Mouse (Mus musculus): ENCODE measurements around the gene Tmco4. TPM values are rescaled to one million over a fixed set of nuclear protein-coding genes. Genes with fewer than 3 reads are reported as not detected.

Gene Tmco4
- polyA plus RNA-seq, 1 experiment from 2014 or later: 0.75 TPM

DNA sequence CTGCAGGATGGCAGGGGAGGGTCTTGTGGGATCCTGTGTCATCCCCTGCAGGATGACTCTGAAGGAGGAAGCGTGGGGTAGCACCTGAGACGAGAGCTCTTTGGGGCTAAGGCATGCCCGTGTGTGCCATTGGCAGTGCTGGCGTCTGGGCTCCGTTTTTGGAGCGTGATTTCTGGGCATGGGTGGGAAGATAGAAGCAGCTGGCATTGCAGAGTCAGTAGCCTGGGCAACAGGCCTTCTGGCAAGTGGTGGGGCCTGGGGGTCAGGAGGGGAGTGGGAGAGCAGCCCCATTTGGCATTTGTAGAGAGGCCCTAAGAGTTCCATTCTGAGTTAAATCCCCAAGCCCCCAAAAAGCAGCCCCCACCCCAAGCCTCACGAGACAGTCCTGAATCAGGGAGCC lies 80.1 kb downstream of the Tmco4 start:
- 79% methylated on average over 7 of the region's 7 CpGs for WGBS
- no peak overlapping the region for H3K4me3 ChIP-seq
- no peaks in the 10 kb centered on the region for H3K27me3 ChIP-seq (replicated peaks)
- H3K4me2 ChIP-seq: no peak overlapping the region
- H3K9ac ChIP-seq: no peak overlapping the region
- H3K4me1 ChIP-seq: peaks cover 26% of the 10 kb centered on the region
- no peak for ATAC-seq (replicated peaks)
- no peaks in the 10 kb centered on the region for H3K36me3 ChIP-seq (replicated peaks)
- no peaks in the 10 kb centered on the region for H3K9me3 ChIP-seq
- no peak overlapping the region for H3K27ac ChIP-seq

DNA sequence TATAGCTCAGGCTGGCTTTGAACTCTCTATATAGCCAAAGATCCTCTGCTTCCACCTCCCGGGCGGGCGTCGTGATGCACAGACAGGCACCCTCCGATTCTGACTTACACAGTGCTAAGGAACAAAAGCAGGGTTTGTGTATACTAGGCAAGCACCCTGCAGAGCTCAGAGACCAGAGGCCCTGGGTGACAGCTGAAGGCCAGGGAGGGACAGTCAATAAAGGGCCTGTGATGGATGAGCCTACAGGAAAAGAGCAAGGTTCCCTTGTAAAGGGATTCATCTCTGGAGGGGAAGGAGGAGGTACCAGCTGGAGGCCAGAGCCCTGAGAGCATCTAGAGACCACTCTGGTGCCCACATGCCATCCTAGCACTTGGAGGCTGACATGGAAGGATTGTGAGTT lies 80.7 kb downstream of the Tmco4 start:
- Histone ChIP-seq H3K36me3 (replicated peaks) (no peaks in the 10 kb centered on the region), H3K4me3 (no peak overlapping the region), H3K9me3 (no peaks in the 10 kb centered on the region), H3K4me1 (peaks cover 26% of the 10 kb centered on the region), H3K9ac (no peak overlapping the region), H3K4me2 (no peak overlapping the region), H3K27me3 (replicated peaks) (no peaks in the 10 kb centered on the region), H3K27ac (no peak overlapping the region)
- WGBS: 54% methylated on average over 5 of the region's 5 CpGs
- no peak for ATAC-seq (replicated peaks)

DNA sequence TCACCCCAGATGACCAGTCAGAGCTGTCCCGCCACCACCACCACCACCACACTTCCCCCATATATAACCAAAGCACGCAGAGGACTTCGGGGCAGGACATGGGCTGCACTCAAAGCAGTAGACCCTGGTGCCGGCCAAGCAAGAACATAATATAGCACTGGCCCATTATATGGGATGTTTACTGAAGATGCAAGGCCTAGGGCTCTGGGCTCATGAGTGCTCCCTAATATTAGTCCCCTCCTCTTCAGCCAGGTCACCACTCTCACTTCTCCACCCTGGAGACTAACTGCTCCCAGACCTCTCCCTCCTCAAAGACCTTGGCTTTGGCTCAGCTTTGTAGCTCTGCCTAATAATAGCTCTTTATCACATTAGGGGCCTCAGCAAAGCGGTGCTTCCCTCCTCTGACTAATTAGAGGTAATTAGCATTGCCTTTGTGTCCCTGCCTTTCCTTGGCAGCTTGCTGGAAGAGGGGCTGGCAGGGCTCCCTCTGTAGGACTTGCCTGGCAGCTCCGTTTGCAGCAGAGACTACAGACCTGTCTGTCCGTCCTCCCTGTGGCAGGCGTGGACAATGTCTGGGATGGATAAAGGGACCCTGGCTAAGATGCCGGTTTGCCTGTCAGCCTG lies 81.7 kb downstream of the Tmco4 start:
- 46% methylated on average over 9 of the region's 9 CpGs for WGBS
- peak; percentile 77; the same call in 1 of the 2 replicates for ATAC-seq (replicated peaks)

GRCm38 (mm10) chr4:139055336-139055735 lies 82.6 kb downstream of the Tmco4 start:
- H3K9me3 ChIP-seq: no peaks in the 10 kb centered on the region
- H3K27me3 ChIP-seq (replicated peaks): no peaks in the 10 kb centered on the region
- 73% methylated on average over 4 of the region's 4 CpGs for WGBS
- no peak for ATAC-seq (replicated peaks)
- peaks cover 26% of the 10 kb centered on the region for H3K4me1 ChIP-seq
- H3K4me3 ChIP-seq: no peak overlapping the region
- no peaks in the 10 kb centered on the region for H3K36me3 ChIP-seq (replicated peaks)
- H3K27ac ChIP-seq: peak overlapping the region; percentile 32; the same call in 1 of the 2 replicates
- H3K4me2 ChIP-seq: no peak overlapping the region
- H3K9ac ChIP-seq: no peak overlapping the region

More for the DNA sequence above, 81.7 kb downstream of the Tmco4 start:
- Histone ChIP-seq H3K27ac (peak overlapping the region; percentile 38), H3K9me3 (no peaks in the 10 kb centered on the region), H3K36me3 (replicated peaks) (no peaks in the 10 kb centered on the region), H3K4me3 (no peak overlapping the region), H3K9ac (no peak overlapping the region), H3K4me1 (peaks cover 26% of the 10 kb centered on the region), H3K27me3 (replicated peaks) (no peaks in the 10 kb centered on the region), H3K4me2 (no peak overlapping the region)

DNA sequence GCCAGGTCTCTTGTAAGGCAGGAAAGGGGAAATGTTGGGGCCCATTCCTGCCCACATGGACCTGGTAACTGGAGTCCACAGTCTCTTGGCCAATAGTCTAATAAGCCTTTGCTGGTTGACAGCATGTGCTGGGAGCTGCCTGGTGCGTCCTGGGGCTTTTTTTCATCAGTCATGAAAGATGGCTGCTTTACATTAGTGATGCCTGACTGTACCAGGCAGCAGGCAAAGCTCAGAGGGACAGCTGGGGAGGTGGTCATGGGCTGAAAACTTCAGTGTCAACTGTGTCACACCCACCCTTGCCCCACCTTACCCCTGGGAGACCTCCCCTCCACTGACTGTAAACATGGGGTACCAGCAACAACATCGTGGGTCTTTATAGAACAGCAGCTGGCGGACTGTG lies 83.1 kb downstream of the Tmco4 start:
- Histone ChIP-seq H3K4me2 (no peak overlapping the region), H3K4me3 (no peak overlapping the region), H3K27ac (0 out of 2 replicates have a peak overlapping the region, but pooled peaks have one; percentile 32), H3K36me3 (replicated peaks) (no peaks in the 10 kb centered on the region), H3K9me3 (no peaks in the 10 kb centered on the region), H3K9ac (no peak overlapping the region), H3K4me1 (peaks cover 26% of the 10 kb centered on the region), H3K27me3 (replicated peaks) (no peaks in the 10 kb centered on the region)
- ATAC-seq (replicated peaks): no peak
- 69% methylated on average over 3 of the region's 3 CpGs for WGBS

DNA sequence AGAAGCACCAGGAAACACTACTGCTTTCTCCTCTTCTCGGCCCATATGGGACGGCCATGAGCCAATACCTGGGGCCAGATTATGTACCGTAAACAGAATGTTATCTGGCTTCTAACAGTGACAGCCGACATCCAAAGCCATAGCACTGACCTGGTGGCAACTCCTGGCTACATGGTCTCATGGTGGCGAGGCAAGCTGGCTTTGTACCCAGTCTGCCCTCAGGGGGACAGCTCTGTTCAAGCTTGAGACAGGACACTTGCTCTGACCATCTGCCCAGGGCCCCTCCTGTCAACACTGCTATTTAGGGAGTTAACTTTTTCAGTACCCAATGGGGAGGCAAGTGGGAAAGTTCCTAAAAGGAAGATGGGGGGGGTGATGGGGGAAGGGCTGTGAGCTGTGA lies 84.6 kb downstream of the Tmco4 start:
- Histone ChIP-seq H3K27me3 (replicated peaks) (no peaks in the 10 kb centered on the region), H3K36me3 (replicated peaks) (no peaks in the 10 kb centered on the region), H3K9me3 (no peaks in the 10 kb centered on the region), H3K9ac (no peak overlapping the region), H3K4me2 (no peak overlapping the region), H3K4me1 (peaks cover 23% of the 10 kb centered on the region), H3K27ac (no peak overlapping the region), H3K4me3 (no peak overlapping the region)
- 78% methylated on average over 5 of the region's 5 CpGs for WGBS
- no peak for ATAC-seq (replicated peaks)

GRCm38 (mm10) chr4:139058029-139058428 lies 85.3 kb downstream of the Tmco4 start:
- ATAC-seq (replicated peaks): no peak
- WGBS: 90% methylated on average over 5 of the region's 5 CpGs
- Histone ChIP-seq H3K27ac (no peak overlapping the region), H3K36me3 (replicated peaks) (no peaks in the 10 kb centered on the region), H3K27me3 (replicated peaks) (no peaks in the 10 kb centered on the region), H3K9ac (no peak overlapping the region), H3K9me3 (no peaks in the 10 kb centered on the region), H3K4me1 (peaks cover 23% of the 10 kb centered on the region), H3K4me2 (no peak overlapping the region), H3K4me3 (no peak overlapping the region)

DNA sequence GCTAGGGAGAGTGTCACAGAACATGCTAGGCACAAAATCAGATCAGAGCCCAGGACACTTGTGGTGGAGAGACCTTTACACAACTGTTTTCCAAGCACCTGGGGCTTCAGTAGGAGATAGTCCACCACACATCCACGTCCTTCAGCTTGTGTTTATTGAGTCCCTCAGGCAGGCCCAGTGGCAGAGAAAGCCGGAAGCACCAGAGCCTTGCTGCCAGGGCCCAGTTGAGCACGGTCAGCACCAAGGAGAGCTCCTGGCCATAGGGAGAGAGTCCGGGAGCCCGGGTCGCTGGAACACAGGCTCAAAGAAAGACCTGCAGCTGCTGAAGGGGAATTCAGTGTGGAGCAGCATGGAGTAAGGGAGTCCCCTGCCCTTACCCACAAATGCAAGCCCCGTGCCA lies 86.9 kb downstream of the Tmco4 start:
- no peak overlapping the region for H3K4me3 ChIP-seq
- H3K9me3 ChIP-seq: no peaks in the 10 kb centered on the region
- no peak overlapping the region for H3K4me2 ChIP-seq
- H3K27me3 ChIP-seq (replicated peaks): no peaks in the 10 kb centered on the region
- peaks cover 13% of the 10 kb centered on the region for H3K4me1 ChIP-seq
- WGBS: 8% methylated on average over 7 of the region's 7 CpGs
- ATAC-seq (replicated peaks): no peak
- no peak overlapping the region for H3K27ac ChIP-seq
- no peak overlapping the region for H3K9ac ChIP-seq
- H3K36me3 ChIP-seq (replicated peaks): no peaks in the 10 kb centered on the region

- Histone ChIP-seq H3K36me3 (replicated peaks) (no peaks in the 10 kb centered on the region), H3K9ac (no peak overlapping the region), H3K4me3 (no peak overlapping the region), H3K27me3 (replicated peaks) (no peaks in the 10 kb centered on the region), H3K27ac (no peak overlapping the region), H3K9me3 (no peaks in the 10 kb centered on the region), H3K4me1 (no peaks in the 10 kb centered on the region), H3K4me2 (no peak overlapping the region)
- 96% methylated on average over 5 of the region's 5 CpGs for WGBS
- ATAC-seq (replicated peaks): no peak
These were observed 92.1 kb downstream of the Tmco4 start for GRCm38 (mm10) chr4:139064831-139065230.

DNA sequence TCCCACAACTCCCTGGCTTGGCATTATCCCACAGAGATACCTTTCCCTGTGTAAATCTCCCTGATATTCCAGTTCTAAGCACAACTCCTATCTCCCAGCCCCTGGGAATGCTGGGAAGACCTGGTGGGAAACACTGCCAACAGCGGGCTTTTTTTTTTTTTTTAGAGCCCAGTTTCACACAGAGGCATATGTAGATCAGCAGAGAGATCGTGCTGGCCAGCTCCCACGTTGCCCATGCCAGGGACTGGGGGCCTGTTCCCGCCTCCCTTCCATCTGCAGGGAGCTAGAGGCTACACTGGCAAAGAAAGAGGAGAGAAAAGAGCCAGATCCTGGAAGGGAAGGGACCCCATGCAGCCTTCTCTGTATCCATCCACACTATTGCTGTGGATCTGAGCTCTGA lies 95.6 kb downstream of the Tmco4 start:
- no peak overlapping the region for H3K27ac ChIP-seq
- 33% methylated on average over 4 of the region's 4 CpGs for WGBS
- no peak overlapping the region for H3K4me2 ChIP-seq
- H3K9me3 ChIP-seq: no peaks in the 10 kb centered on the region
- no peak overlapping the region for H3K9ac ChIP-seq
- H3K27me3 ChIP-seq (replicated peaks): peaks cover 17% of the 10 kb centered on the region
- H3K4me3 ChIP-seq: no peak overlapping the region
- H3K36me3 ChIP-seq (replicated peaks): no peaks in the 10 kb centered on the region
- ATAC-seq (replicated peaks): no peak
- no peaks in the 10 kb centered on the region for H3K4me1 ChIP-seq

DNA sequence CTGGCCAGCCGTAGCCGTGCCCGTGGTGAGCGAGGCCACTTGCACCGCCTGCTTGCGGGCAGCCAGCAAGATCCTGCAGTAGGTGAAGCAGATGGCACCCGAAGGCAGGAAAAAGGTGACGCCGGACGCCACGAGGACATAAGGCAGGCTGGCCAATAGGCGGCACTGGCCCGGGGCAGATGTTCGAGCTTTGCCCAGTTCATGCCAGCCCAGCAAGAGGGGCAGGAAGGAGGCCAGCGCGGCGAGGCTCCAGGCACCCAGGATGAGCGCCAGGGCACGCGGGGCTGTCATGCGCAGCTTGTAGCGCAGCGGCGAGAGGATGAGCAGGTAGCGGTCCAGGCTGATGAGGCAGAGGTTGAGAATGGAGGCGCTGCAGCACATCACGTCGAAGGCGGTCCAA lies 101.4 kb downstream of the Tmco4 start:
- H3K4me2 ChIP-seq: peak overlapping the region; percentile 94
- H3K27ac ChIP-seq: no peak overlapping the region
- no peak for ATAC-seq (replicated peaks)
- H3K9me3 ChIP-seq: no peaks in the 10 kb centered on the region
- no peaks in the 10 kb centered on the region for H3K36me3 ChIP-seq (replicated peaks)
- H3K4me3 ChIP-seq: peak overlapping the region; percentile 55
- H3K9ac ChIP-seq: no peak overlapping the region
- WGBS: 17% methylated on average over 29 of the region's 29 CpGs
- H3K4me1 ChIP-seq: peaks cover 19% of the 10 kb centered on the region
- peaks cover 54% of the 10 kb centered on the region for H3K27me3 ChIP-seq (replicated peaks)

- H3K9ac ChIP-seq: peak within 1 kb of the TSS; percentile 41
- no peaks in the 10 kb centered on the region for H3K9me3 ChIP-seq
- peaks cover 51% of the 10 kb centered on the region for H3K27me3 ChIP-seq (replicated peaks)
- peak within 1 kb of the TSS; percentile 55 for H3K4me3 ChIP-seq
- peaks cover 19% of the 10 kb centered on the region for H3K4me1 ChIP-seq
- H3K4me2 ChIP-seq: peak within 1 kb of the TSS; percentile 94
- no peaks in the 10 kb centered on the region for H3K36me3 ChIP-seq (replicated peaks)
- WGBS: under 1% methylated on average over 77 of the region's 77 CpGs
- peak; percentile 54 for ATAC-seq (replicated peaks)
- H3K27ac ChIP-seq: no peak within 1 kb of the TSS
These were observed 102.5 kb downstream of the Tmco4 start, which contains the start of gene Htr6 for GRCm38 (mm10) chr4:139075041-139075711. TSS of gene Htr6 (minus strand) at chr4:139075570.

GRCm38 (mm10) chr4:139075915-139076314 lies 103.2 kb downstream of the Tmco4 start:
- Histone ChIP-seq H3K4me3 (peak overlapping the region; percentile 55), H3K9ac (no peak overlapping the region), H3K27ac (no peak overlapping the region), H3K36me3 (replicated peaks) (no peaks in the 10 kb centered on the region), H3K9me3 (no peaks in the 10 kb centered on the region), H3K27me3 (replicated peaks) (peaks cover 47% of the 10 kb centered on the region), H3K4me2 (peak overlapping the region; percentile 94), H3K4me1 (peaks cover 19% of the 10 kb centered on the region)
- no peak for ATAC-seq (replicated peaks)
- WGBS: 17% methylated on average over 5 of the region's 5 CpGs
